Mouse (Mus musculus) kidney, adult 2 months (tissue): Measurements from ENCODE around the gene Slc25a1. TPM values are rescaled to one million over a fixed set of nuclear protein-coding genes. Genes with fewer than 3 reads are reported as not detected.
A peak's percentile ranks its signal among the peaks of the same experiment; 100 is the strongest.

ENCODE experiments used
- DNase-seq: peaks from one replicate; pipeline ENCODE4 v3.0.0; 2021
- H3K27ac ChIP-seq: fragments of 200-500 bp; 2 replicates; pipeline ENCODE4 v1.5.1; 2012; ENCODE audit warnings: low read depth, low read length, control low read depth, inconsistent platforms; ENCODE audit not compliant: insufficient read depth
- H3K27me3 ChIP-seq: fragments of 200-500 bp; replicated peaks from 2 replicates; pipeline ENCODE4 v1.6.1; 2012; ENCODE audit warnings: mild to moderate bottlenecking, moderate library complexity, low read length, inconsistent platforms; ENCODE audit not compliant: control insufficient read depth, insufficient read depth
- H3K36me3 ChIP-seq: fragments of 200-500 bp; 2 replicates; pipeline ENCODE4 v1.6.1; 2012; ENCODE audit warnings: mild to moderate bottlenecking, moderate library complexity, low read length, inconsistent platforms; ENCODE audit not compliant: control insufficient read depth, insufficient read depth
- H3K4me1 ChIP-seq: fragments of 200-500 bp; 2 replicates; pipeline ENCODE4 v1.6.1; 2011; ENCODE audit warnings: low read length; ENCODE audit not compliant: control insufficient read depth, insufficient read depth
- H3K4me3 ChIP-seq: fragments of 200-500 bp; 2 replicates; pipeline ENCODE4 v1.5.1; 2011; ENCODE audit warnings: mild to moderate bottlenecking, low read depth, low read length, control low read depth; ENCODE audit not compliant: insufficient read depth
- CTCF ChIP-seq: fragments of 200-500 bp; conservative IDR thresholded peaks from 2 replicates; pipeline ENCODE4 v1.5.1; 2011; ENCODE audit warnings: low read depth, mild to moderate bottlenecking, control low read depth, low read length, moderate library complexity, mixed read lengths; ENCODE audit not compliant: insufficient read depth, insufficient read length
- POLR2A ChIP-seq: fragments of 200-500 bp; IDR thresholded peaks from one replicate; pipeline ENCODE4 v1.6.1; 2011; ENCODE audit warnings: low read depth, low read length, control low read depth
- WGBS: fragments of 180-500 bp; shearing (Covaris S2); methylation state at CpG from one replicate; pipeline ENCODE4 v1.1.7; 2018; 5-methylcytosine and 5-hydroxymethylcytosine counted together
- polyA plus RNA-seq: library from polyadenylated mRNA; depleted of rRNA; stranded (reverse); fragments of >200 nt; gene quantifications from 2 replicates; pipeline ENCODE4 v1.2.3, GENCODE M21; 2012

Gene Slc25a1
- polyA plus RNA-seq, 1 experiment = 300 TPM

GRCm38 (mm10) chr16:17933594-17934444 is 5.8 kb upstream of the Slc25a1 start:
- WGBS = 74% methylated on average over 9 of the region's 9 CpGs
- no peaks in the 10 kb centered on the region for H3K36me3 ChIP-seq
- no peak overlapping the region for H3K27ac ChIP-seq
- no peak overlapping the region for H3K4me3 ChIP-seq
- no peaks in the 10 kb centered on the region for H3K4me1 ChIP-seq
- TF ChIP-seq POLR2A (no peak), CTCF (no peak)
- no peak for DNase-seq
- no peaks in the 10 kb centered on the region for H3K27me3 ChIP-seq

GRCm38 (mm10) chr16:17931906-17932460 is 4.0 kb upstream of the Slc25a1 start:
- no peak overlapping the region for H3K4me3 ChIP-seq
- WGBS = 63% methylated on average over 5 of the region's 5 CpGs
- no peaks in the 10 kb centered on the region for H3K27me3 ChIP-seq
- TF ChIP-seq CTCF = no peak
- TF ChIP-seq POLR2A = no peak
- no peaks in the 10 kb centered on the region for H3K36me3 ChIP-seq
- H3K4me1 ChIP-seq = no peaks in the 10 kb centered on the region
- H3K27ac ChIP-seq = no peak overlapping the region
- no peak for DNase-seq

- H3K27me3 ChIP-seq = no peaks in the 10 kb centered on the region
- H3K4me1 ChIP-seq = no peaks in the 10 kb centered on the region
- TF ChIP-seq CTCF (no peak), POLR2A (no peak)
- H3K27ac ChIP-seq = no peak overlapping the region
- no peak for DNase-seq
- no peaks in the 10 kb centered on the region for H3K36me3 ChIP-seq
- H3K4me3 ChIP-seq = no peak overlapping the region
- 75% methylated on average over 2 of the region's 2 CpGs for WGBS
Observed at GRCm38 (mm10) chr16:17929631-17930030, 1.6 kb upstream of the Slc25a1 start.

- WGBS = 20% methylated on average over 2 of the region's 2 CpGs
Observed at GRCm38 (mm10) chr16:17929211-17929610, 1.2 kb upstream of the Slc25a1 start.

GRCm38 (mm10) chr16:17928627-17929104 is 647 bp upstream of the Slc25a1 start:
- Histone ChIP-seq H3K36me3 (no peaks in the 10 kb centered on the region), H3K27me3 (no peaks in the 10 kb centered on the region), H3K4me1 (no peaks in the 10 kb centered on the region), H3K27ac (peak overlapping the region; percentile 75), H3K4me3 (peak overlapping the region; percentile 50)
- under 1% methylated on average over 9 of the region's 9 CpGs for WGBS
- no peak for TF ChIP-seq POLR2A
- TF ChIP-seq CTCF = peak; percentile 43
- DNase-seq = peak; percentile 88

More at GRCm38 (mm10) chr16:17929211-17929610, 1.2 kb upstream of the Slc25a1 start:
- no peak for DNase-seq
- no peak overlapping the region for H3K27ac ChIP-seq
- no peak for TF ChIP-seq CTCF
- no peak for TF ChIP-seq POLR2A
- no peak overlapping the region for H3K4me3 ChIP-seq
- H3K27me3 ChIP-seq = no peaks in the 10 kb centered on the region
- no peaks in the 10 kb centered on the region for H3K36me3 ChIP-seq
- H3K4me1 ChIP-seq = no peaks in the 10 kb centered on the region

GRCm38 (mm10) chr16:17927351-17928082 is 502 bp downstream of the Slc25a1 start:
- peak overlapping the region; percentile 13; the same call in 1 of the 2 replicates for H3K27ac ChIP-seq
- no peaks in the 10 kb centered on the region for H3K36me3 ChIP-seq
- TF ChIP-seq POLR2A = no peak
- DNase-seq = peak; percentile 55
- H3K4me3 ChIP-seq = peak overlapping the region; percentile 50
- H3K27me3 ChIP-seq = no peaks in the 10 kb centered on the region
- H3K4me1 ChIP-seq = peaks cover 2% of the 10 kb centered on the region; the same call in 1 of the 2 replicates
- WGBS = 3% methylated on average over 72 of the region's 72 CpGs
